Mouse (Mus musculus) CH12.LX (cell line): ENCODE results near the gene Pgd. TPM values are rescaled to one million over a fixed set of nuclear protein-coding genes. Genes with fewer than 3 reads are reported as not detected.
"Not testable (repeated sequence)": the region's sequence is repeated elsewhere in the genome, so short reads cannot be mapped to it uniquely, and the experiment has no call there.

ENCODE experiments used
- DNase-seq: peaks from one replicate; pipeline ENCODE4 v3.0.0-alpha.2; 2013; ENCODE audit errors: extremely low read depth
- H3K27ac ChIP-seq: 2 replicates; pipeline ENCODE4 v1.5.1; 2012; ENCODE audit warnings: low read depth, mild to moderate bottlenecking, control low read depth, moderate library complexity; ENCODE audit not compliant: insufficient read depth
- H3K27me3 ChIP-seq: replicated peaks from 2 replicates; pipeline ENCODE3; 2012; ENCODE audit warnings: inconsistent platforms
- H3K36me3 ChIP-seq, 2 experiments: replicated peaks in 1 of 2; 2 replicates each; pipeline versions ENCODE3 to v1.6.1; 2012; ENCODE audit warnings: inconsistent platforms in 1 of 2, low read length in 1 of 2, mild to moderate bottlenecking in 1 of 2, mixed read lengths in 1 of 2, moderate library complexity in 1 of 2; ENCODE audit not compliant: control insufficient read depth in 1 of 2, insufficient read depth in 1 of 2
- H3K4me1 ChIP-seq, 2 experiments: 2 replicates each; pipeline ENCODE4 v1.6.1; 2012; ENCODE audit warnings: inconsistent platforms in 1 of 2, moderate library complexity in 1 of 2; ENCODE audit not compliant: insufficient read depth in 2 of 2, control insufficient read depth in 1 of 2
- H3K4me2 ChIP-seq: 2 replicates; pipeline ENCODE4 v1.6.1; 2012; ENCODE audit warnings: low read depth, mild to moderate bottlenecking, control low read depth; ENCODE audit not compliant: poor library complexity, insufficient read depth, severe bottlenecking
- H3K4me3 ChIP-seq, 3 experiments: fragments of 150-350 bp in 1 of 3; sonication (generic) in 1 of 3; replicated peaks in 1 of 3; 2 replicates each; pipeline versions ENCODE3 to v1.5.1; 2011 to 2012; ENCODE audit warnings: low read depth in 2 of 3, low read length in 2 of 3, mild to moderate bottlenecking in 2 of 3, moderate library complexity in 2 of 3, control low read depth in 1 of 3, improper control_type of control experiment in 1 of 3, inconsistent platforms in 1 of 3, mixed read lengths in 1 of 3; ENCODE audit not compliant: poor library complexity in 1 of 3
- H3K79me2 ChIP-seq: replicated peaks from 2 replicates; pipeline ENCODE4 v1.6.1; 2012; ENCODE audit warnings: mild to moderate bottlenecking, moderate library complexity; ENCODE audit not compliant: control insufficient read depth, poor library complexity, insufficient read depth, severe bottlenecking; ENCODE audit errors: extremely low read depth
- H3K9ac ChIP-seq: 2 replicates; pipeline ENCODE4 v1.6.1; 2012; ENCODE audit warnings: low read depth, mild to moderate bottlenecking, control low read depth, moderate library complexity; ENCODE audit not compliant: insufficient read depth
- H3K9me3 ChIP-seq: replicated peaks from 2 replicates; pipeline ENCODE3; 2012; ENCODE audit warnings: low read length, inconsistent platforms, mixed read lengths
- BHLHE40 ChIP-seq: IDR thresholded peaks from 2 replicates; pipeline ENCODE4 v1.6.1; 2011; ENCODE audit warnings: mild to moderate bottlenecking, low read depth, low read length, improper control_type of control experiment
- CHD1 ChIP-seq: IDR thresholded peaks from 2 replicates; pipeline ENCODE4 v1.6.1; 2012; ENCODE audit warnings: low read depth, low read length, improper control_type of control experiment, inconsistent platforms
- CHD2 ChIP-seq: IDR thresholded peaks from 2 replicates; pipeline ENCODE4 v1.6.1; 2011; ENCODE audit warnings: low read length, improper control_type of control experiment
- ELF1 ChIP-seq: IDR thresholded peaks from 2 replicates; pipeline ENCODE4 v1.6.1; 2014; ENCODE audit warnings: low read depth, mild to moderate bottlenecking, inconsistent platforms, low read length, improper control_type of control experiment
- GABPA ChIP-seq: IDR thresholded peaks from 2 replicates; pipeline ENCODE4 v1.6.1; 2012; ENCODE audit warnings: low read depth, low read length, improper control_type of control experiment, inconsistent platforms; ENCODE audit not compliant: insufficient replicate concordance
- MAFK ChIP-seq: IDR thresholded peaks from 2 replicates; pipeline ENCODE4 v1.6.1; 2011; ENCODE audit warnings: low read length, improper control_type of control experiment; ENCODE audit not compliant: insufficient replicate concordance
- MAX ChIP-seq: IDR thresholded peaks from 2 replicates; pipeline ENCODE4 v1.6.1; 2011; ENCODE audit warnings: low read length, improper control_type of control experiment
- MEF2A ChIP-seq: IDR thresholded peaks from 2 replicates; pipeline ENCODE4 v1.6.1; 2014; ENCODE audit warnings: low read depth, mild to moderate bottlenecking, inconsistent platforms, low read length, improper control_type of control experiment, borderline replicate concordance
- MXI1 ChIP-seq: IDR thresholded peaks from 2 replicates; pipeline ENCODE4 v1.6.1; 2011; ENCODE audit warnings: mild to moderate bottlenecking, low read depth, low read length, improper control_type of control experiment
- MYC ChIP-seq: IDR thresholded peaks from 2 replicates; pipeline ENCODE4 v1.6.1; 2011; ENCODE audit warnings: low read depth, mild to moderate bottlenecking, improper control_type of control experiment, low read length
- PAX5 ChIP-seq: IDR thresholded peaks from 2 replicates; pipeline ENCODE4 v1.6.1; 2012; ENCODE audit warnings: low read length, inconsistent platforms, mixed read lengths
- POLR2A ChIP-seq: IDR thresholded peaks from 2 replicates; pipeline ENCODE4 v1.6.1; 2011; ENCODE audit warnings: low read depth, mild to moderate bottlenecking, improper control_type of control experiment, low read length
- POLR2AphosphoS2 ChIP-seq: IDR thresholded peaks from 2 replicates; pipeline ENCODE4 v1.6.1; 2011; ENCODE audit warnings: low read depth, low read length, improper control_type of control experiment
- RAD21 ChIP-seq: IDR thresholded peaks from 2 replicates; pipeline ENCODE4 v1.6.1; 2011; ENCODE audit warnings: low read depth, mild to moderate bottlenecking, low read length, improper control_type of control experiment, moderate library complexity
- SIN3A ChIP-seq: IDR thresholded peaks from 2 replicates; pipeline ENCODE4 v1.6.1; 2012; ENCODE audit warnings: low read length, improper control_type of control experiment, inconsistent platforms
- SMC3 ChIP-seq: IDR thresholded peaks from 2 replicates; pipeline ENCODE4 v1.6.1; 2011; ENCODE audit warnings: low read depth, low read length, improper control_type of control experiment
- TBP ChIP-seq: conservative IDR thresholded peaks from 2 replicates; pipeline ENCODE4 v1.6.1; 2011; ENCODE audit warnings: low read depth, low read length, improper control_type of control experiment
- TCF12 ChIP-seq: IDR thresholded peaks from 2 replicates; pipeline ENCODE4 v1.6.1; 2014; ENCODE audit warnings: low read depth, mild to moderate bottlenecking, inconsistent platforms, low read length, improper control_type of control experiment
- UBTF ChIP-seq: IDR thresholded peaks from 2 replicates; pipeline ENCODE4 v1.6.1; 2012; ENCODE audit warnings: low read depth, mild to moderate bottlenecking, inconsistent platforms, low read length, improper control_type of control experiment, moderate library complexity
- USF1 ChIP-seq: IDR thresholded peaks from 2 replicates; pipeline ENCODE4 v1.6.1; 2014; ENCODE audit warnings: low read depth, mild to moderate bottlenecking, inconsistent platforms, low read length, improper control_type of control experiment
- ZC3H11A ChIP-seq: IDR thresholded peaks from 2 replicates; pipeline ENCODE4 v1.6.1; 2012; ENCODE audit warnings: low read depth, mild to moderate bottlenecking, inconsistent platforms, low read length, improper control_type of control experiment
- ZKSCAN1 ChIP-seq: IDR thresholded peaks from 2 replicates; pipeline ENCODE4 v1.6.1; 2012; ENCODE audit warnings: low read depth, inconsistent platforms, low read length, improper control_type of control experiment, borderline replicate concordance
- ZMIZ1 ChIP-seq: IDR thresholded peaks from 2 replicates; pipeline ENCODE4 v1.6.1; 2012; ENCODE audit warnings: low read depth, mild to moderate bottlenecking, inconsistent platforms, low read length, improper control_type of control experiment
- ZNF384 ChIP-seq: IDR thresholded peaks from 2 replicates; pipeline ENCODE4 v1.6.1; 2012; ENCODE audit warnings: low read depth, low read length, improper control_type of control experiment, inconsistent platforms
- dilution Hi-C: fragments of 300-500 bp; cut with MboI; formaldehyde crosslinking; loops from 2 replicates; pipeline ENCODE4 v1.14.3; 2020; ENCODE audit warnings: low sequenced_read_pairs; ENCODE audit not compliant: extremely low pct_unique_long_range_greater_than_20kb, extremely low pct_ligation_motif_present
- in situ Hi-C: fragments of 300-500 bp; cut with MboI; formaldehyde crosslinking; loops from 3 replicates; pipeline ENCODE4 v1.14.3; 2019; ENCODE audit warnings: low sequenced_read_pairs, low pct_ligation_motif_present, low pct_unique_long_range_greater_than_20kb, mixed read lengths
- polyA plus RNA-seq: library from polyadenylated mRNA; unstranded; fragments of >175 nt; gene quantifications from 2 replicates; pipeline ENCODE4 v1.2.1, GENCODE M21; 2012; ENCODE audit warnings: low read depth; ENCODE audit not compliant: insufficient read length
- total RNA-seq, 2 experiments: library from RNA; depleted of rRNA; stranded (reverse); fragments of 300-350 nt in 1 of 2; fragments of >200 nt in 1 of 2; gene quantifications; 2 replicates each; pipeline ENCODE4 v1.2.3; 2012 to 2014

Gene Pgd
- total and polyA plus RNA-seq, 3 experiments: 50.1 to 251 (median 51.6) TPM

DNA sequence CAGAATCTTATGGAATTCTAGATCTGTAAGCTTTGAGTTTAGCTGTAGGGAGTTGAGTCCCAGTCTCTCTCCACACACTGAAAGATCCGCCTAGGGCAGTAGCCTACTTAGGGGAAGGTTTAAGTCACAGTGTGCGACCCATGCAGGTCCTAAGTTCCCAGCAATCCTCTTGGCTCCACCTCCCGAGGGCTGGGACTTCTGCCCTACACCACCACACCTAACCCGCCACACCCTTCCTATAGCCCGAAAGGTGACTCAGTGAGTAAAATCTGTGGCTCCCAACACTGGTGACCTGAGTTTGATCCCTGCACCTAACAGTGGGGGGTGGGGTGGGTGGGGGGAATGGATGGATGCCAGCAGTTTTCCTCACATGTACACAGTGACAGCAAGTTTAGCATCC lies 43.1 kb downstream of the Pgd start:
- peaks cover 26 to 84% of the 10 kb centered on the region in 2 experiments for H3K36me3 ChIP-seq
- dilution Hi-C loops: no loop called here
- no peak for TF ChIP-seq CHD1
- TF ChIP-seq MAX: no peak
- no peak for TF ChIP-seq CHD2
- TF ChIP-seq SMC3: no peak
- TF ChIP-seq, all 38 proteins: peak for 0
- Histone ChIP-seq H3K79me2 (no peaks in the 10 kb centered on the region), H3K4me1 (0 out of 4 replicates have a peak, but pooled peaks cover 0 to 2% of the 10 kb centered on the region in 2 experiments), H3K4me3 (no peak overlapping the region), H3K27me3 (no peaks in the 10 kb centered on the region), H3K9ac (no peak overlapping the region), H3K27ac (no peak overlapping the region), H3K4me2 (no peak overlapping the region), H3K9me3 (no peaks in the 10 kb centered on the region)
- DNase-seq: no peak
- in situ Hi-C loops: no loop called here

GRCm38 (mm10) chr4:149119978-149120562 lies 46.5 kb downstream of the Pgd start:
- H3K9me3 ChIP-seq, H3K79me2 ChIP-seq, H3K27me3 ChIP-seq, dilution Hi-C loops, H3K9ac ChIP-seq, H3K4me1 ChIP-seq, H3K27ac ChIP-seq, DNase-seq, H3K4me3 ChIP-seq, H3K4me2 ChIP-seq, in situ Hi-C loops: not testable (repeated sequence)
- peaks cover 24 to 86% of the 10 kb centered on the region in 2 experiments for H3K36me3 ChIP-seq

GRCm38 (mm10) chr4:149103875-149104561 lies 62.6 kb downstream of the Pgd start, which contains the start of gene Dffa:
Dffa (plus strand) TSS chr4:149104146.
- Histone ChIP-seq H3K27ac (no peak within 1 kb of the TSS), H3K4me3 (peak within 1 kb of the TSS; percentile 69 to 93 (median 92)), H3K9me3 (no peaks in the 10 kb centered on the region), H3K4me2 (peak within 1 kb of the TSS; percentile 48), H3K36me3 (peaks cover 18 to 25% of the 10 kb centered on the region in 2 experiments), H3K4me1 (peaks cover 0 to 11% of the 10 kb centered on the region in 2 experiments; a peak in 3 of 4 replicates), H3K9ac (peak within 1 kb of the TSS; percentile 75), H3K27me3 (no peaks in the 10 kb centered on the region), H3K79me2 (peaks cover 4% of the 10 kb centered on the region)
- dilution Hi-C loops (no loop called here), in situ Hi-C loops (no loop called here)
- DNase-seq: peak; percentile 93
- TF ChIP-seq UBTF: no peak
- peak; percentile 57; the same call in 1 of the 2 replicates for TF ChIP-seq TCF12
- TF ChIP-seq ZC3H11A: no peak
- peak; percentile 97; the same call in 1 of the 2 replicates for TF ChIP-seq GABPA
- TF ChIP-seq MAFK: no peak
- TF ChIP-seq ELF1: peak; percentile 85
- TF ChIP-seq MXI1: peak; percentile 66
- no peak for TF ChIP-seq ZKSCAN1
- TF ChIP-seq USF1: peak; percentile 38; the same call in 1 of the 2 replicates
- TF ChIP-seq POLR2AphosphoS2: no peak; the same call in 1 of the 2 replicates
- TF ChIP-seq SIN3A: peak; percentile 95
- TF ChIP-seq BHLHE40: peak; percentile 66
- no peak for TF ChIP-seq PAX5
- peak; percentile 72 for TF ChIP-seq ZNF384
- TF ChIP-seq CHD2: peak; percentile 100
- peak; percentile 38; the same call in 1 of the 2 replicates for TF ChIP-seq MEF2A
- TF ChIP-seq POLR2A: peak; percentile 82
- TF ChIP-seq MYC: 0 out of 2 replicates have a peak, but pooled peaks have one; percentile 13
- 0 out of 2 replicates have a peak, but pooled peaks have one; percentile 55 for TF ChIP-seq TBP
- peak; percentile 40; the same call in 1 of the 2 replicates for TF ChIP-seq ZMIZ1
- no peak for TF ChIP-seq RAD21
